Mouse (Mus musculus): Measurements from ENCODE around the gene Fbxl17.

DNA sequence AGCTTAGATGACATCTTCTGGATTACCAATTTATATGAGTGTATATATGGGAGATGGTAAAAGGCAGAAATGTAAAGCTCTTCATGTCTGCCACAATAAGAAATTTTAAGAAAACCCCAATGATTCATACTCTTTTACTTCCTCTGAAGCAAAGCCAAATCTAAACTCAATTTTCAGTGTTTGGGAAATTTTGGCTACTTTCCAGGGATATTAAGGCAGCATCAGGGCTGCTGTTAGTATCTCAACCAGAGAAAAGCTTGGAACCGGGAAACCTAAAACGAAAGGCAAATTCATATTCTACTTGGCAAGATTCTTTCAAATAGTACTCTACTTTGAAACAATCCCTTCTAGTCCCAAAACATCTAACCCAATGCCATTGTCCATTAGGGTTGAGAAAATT is 10.6 kb upstream of the Fbxl17 start:
- TF ChIP-seq EP300 (IDR thresholded peaks at IDR 0.05; ENCODE audit: insufficient read depth, low read depth, low read length) (no peak), POLR2A (IDR thresholded peaks at IDR 0.05; ENCODE audit: insufficient read depth, low read depth, low read length) (no peak), CTCF (IDR thresholded peaks at IDR 0.05) (no peak)
